Mouse (Mus musculus): Measurements from ENCODE around the gene Camk2d. TPM values are rescaled to one million over a fixed set of nuclear protein-coding genes. Genes with fewer than 3 reads are reported as not detected.

The Camk2d gene
- polyA plus RNA-seq, 1 experiment from 2014 or later = 10.5 TPM

- ATAC-seq (replicated peaks; ENCODE audit: low FRiP score) (no peak), DNase-seq (ENCODE audit: low spot score) (no peak)
- Histone ChIP-seq H3K4me1 (replicated peaks; ENCODE audit: control insufficient read depth, insufficient read depth, low read length) (no peaks in the 10 kb centered on the region), H3K4me2 (no peak overlapping the region), H3K27ac (ENCODE audit: low read depth, low read length) (no peak overlapping the region), H3K36me3 (ENCODE audit: control insufficient read depth, insufficient read depth, low read length) (peaks cover 2% of the 10 kb centered on the region; the same call in 1 of the 2 replicates), H3K27me3 (replicated peaks; ENCODE audit: control insufficient read depth, insufficient read depth, low read length) (peaks cover 4% of the 10 kb centered on the region; the same call in 1 of the 2 replicates), H3K4me3 (ENCODE audit: low read depth, low read length) (no peak overlapping the region), H3K9ac (ENCODE audit: low read depth, low read length) (no peak overlapping the region), H3K9me3 (ENCODE audit: control insufficient read depth, low read length) (no peaks in the 10 kb centered on the region)
- WGBS = 70% methylated on average over 11 of the region's 11 CpGs
Observed at GRCm38 (mm10) chr3:126602772-126603171, 6.7 kb downstream of the Camk2d start.

- DNase-seq (ENCODE audit: low spot score) = no peak
Observed at GRCm38 (mm10) chr3:126604656-126605434, 8.7 kb downstream of the Camk2d start.

GRCm38 (mm10) chr3:126609310-126609709 lies 13.2 kb downstream of the Camk2d start:
- 51% methylated on average over 5 of the region's 5 CpGs for WGBS
- Histone ChIP-seq H3K36me3 (ENCODE audit: control insufficient read depth, insufficient read depth, low read length) (no peaks in the 10 kb centered on the region), H3K27ac (ENCODE audit: low read depth, low read length) (no peak overlapping the region), H3K4me3 (ENCODE audit: low read depth, low read length) (no peak overlapping the region), H3K9me3 (ENCODE audit: control insufficient read depth, low read length) (no peaks in the 10 kb centered on the region), H3K4me1 (replicated peaks; ENCODE audit: control insufficient read depth, insufficient read depth, low read length) (no peaks in the 10 kb centered on the region; the same call in 1 of the 2 replicates), H3K9ac (ENCODE audit: low read depth, low read length) (no peak overlapping the region), H3K4me2 (no peak overlapping the region), H3K27me3 (replicated peaks; ENCODE audit: control insufficient read depth, insufficient read depth, low read length) (no peaks in the 10 kb centered on the region)
- no peak for DNase-seq (ENCODE audit: low spot score)
- ATAC-seq (replicated peaks; ENCODE audit: low FRiP score) = no peak

More at GRCm38 (mm10) chr3:126604656-126605434, 8.7 kb downstream of the Camk2d start:
- 82% methylated on average over 9 of the region's 9 CpGs for WGBS
- Histone ChIP-seq H3K36me3 (ENCODE audit: control insufficient read depth, insufficient read depth, low read length) (peaks cover 2% of the 10 kb centered on the region; the same call in 1 of the 2 replicates), H3K9ac (ENCODE audit: low read depth, low read length) (no peak overlapping the region), H3K4me2 (no peak overlapping the region), H3K4me3 (ENCODE audit: low read depth, low read length) (no peak overlapping the region), H3K9me3 (ENCODE audit: control insufficient read depth, low read length) (no peaks in the 10 kb centered on the region), H3K27me3 (replicated peaks; ENCODE audit: control insufficient read depth, insufficient read depth, low read length) (no peaks in the 10 kb centered on the region), H3K4me1 (replicated peaks; ENCODE audit: control insufficient read depth, insufficient read depth, low read length) (no peaks in the 10 kb centered on the region; the same call in 1 of the 2 replicates), H3K27ac (ENCODE audit: low read depth, low read length) (no peak overlapping the region)
- no peak for ATAC-seq (replicated peaks; ENCODE audit: low FRiP score)

- DNase-seq (ENCODE audit: low spot score) = no peak
Observed at GRCm38 (mm10) chr3:126609795-126610451, 13.8 kb downstream of the Camk2d start.

GRCm38 (mm10) chr3:126611624-126612023 lies 15.5 kb downstream of the Camk2d start:
- Histone ChIP-seq H3K9ac (ENCODE audit: low read depth, low read length) (no peak overlapping the region), H3K27me3 (replicated peaks; ENCODE audit: control insufficient read depth, insufficient read depth, low read length) (no peaks in the 10 kb centered on the region), H3K4me1 (replicated peaks; ENCODE audit: control insufficient read depth, insufficient read depth, low read length) (no peaks in the 10 kb centered on the region; the same call in 1 of the 2 replicates), H3K27ac (ENCODE audit: low read depth, low read length) (no peak overlapping the region), H3K36me3 (ENCODE audit: control insufficient read depth, insufficient read depth, low read length) (no peaks in the 10 kb centered on the region), H3K4me3 (ENCODE audit: low read depth, low read length) (no peak overlapping the region), H3K4me2 (peak overlapping the region; percentile 17; the same call in 1 of the 2 replicates), H3K9me3 (ENCODE audit: control insufficient read depth, low read length) (no peaks in the 10 kb centered on the region)
- DNase-seq (ENCODE audit: low spot score) = no peak
- 7% methylated on average over 7 of the region's 7 CpGs for WGBS
- ATAC-seq (replicated peaks; ENCODE audit: low FRiP score) = no peak

More at GRCm38 (mm10) chr3:126609795-126610451, 13.8 kb downstream of the Camk2d start:
- no peak overlapping the region for H3K4me3 ChIP-seq (ENCODE audit: low read depth, low read length)
- 34% methylated on average over 14 of the region's 14 CpGs for WGBS
- no peak overlapping the region for H3K4me2 ChIP-seq
- no peaks in the 10 kb centered on the region; the same call in 1 of the 2 replicates for H3K4me1 ChIP-seq (replicated peaks; ENCODE audit: control insufficient read depth, insufficient read depth, low read length)
- no peaks in the 10 kb centered on the region for H3K9me3 ChIP-seq (ENCODE audit: control insufficient read depth, low read length)
- no peaks in the 10 kb centered on the region for H3K27me3 ChIP-seq (replicated peaks; ENCODE audit: control insufficient read depth, insufficient read depth, low read length)
- H3K27ac ChIP-seq (ENCODE audit: low read depth, low read length) = no peak overlapping the region
- no peak for ATAC-seq (replicated peaks; ENCODE audit: low FRiP score)
- H3K9ac ChIP-seq (ENCODE audit: low read depth, low read length) = no peak overlapping the region
- H3K36me3 ChIP-seq (ENCODE audit: control insufficient read depth, insufficient read depth, low read length) = no peaks in the 10 kb centered on the region

- Histone ChIP-seq H3K4me3 (ENCODE audit: low read depth, low read length) (no peak overlapping the region), H3K4me1 (replicated peaks; ENCODE audit: control insufficient read depth, insufficient read depth, low read length) (no peaks in the 10 kb centered on the region; the same call in 1 of the 2 replicates), H3K36me3 (ENCODE audit: control insufficient read depth, insufficient read depth, low read length) (no peaks in the 10 kb centered on the region), H3K4me2 (no peak overlapping the region), H3K27ac (ENCODE audit: low read depth, low read length) (no peak overlapping the region), H3K9ac (ENCODE audit: low read depth, low read length) (no peak overlapping the region), H3K9me3 (ENCODE audit: control insufficient read depth, low read length) (no peaks in the 10 kb centered on the region), H3K27me3 (replicated peaks; ENCODE audit: control insufficient read depth, insufficient read depth, low read length) (no peaks in the 10 kb centered on the region)
- 47% methylated on average over 4 of the region's 4 CpGs for WGBS
- no peak for ATAC-seq (replicated peaks; ENCODE audit: low FRiP score)
- no peak for DNase-seq (ENCODE audit: low spot score)
Observed at GRCm38 (mm10) chr3:126612748-126613509, 16.8 kb downstream of the Camk2d start.

GRCm38 (mm10) chr3:126613510-126614128 lies 17.5 kb downstream of the Camk2d start:
- Histone ChIP-seq H3K4me3 (ENCODE audit: low read depth, low read length) (no peak overlapping the region), H3K9ac (ENCODE audit: low read depth, low read length) (no peak overlapping the region), H3K27ac (ENCODE audit: low read depth, low read length) (no peak overlapping the region), H3K36me3 (ENCODE audit: control insufficient read depth, insufficient read depth, low read length) (no peaks in the 10 kb centered on the region), H3K4me1 (replicated peaks; ENCODE audit: control insufficient read depth, insufficient read depth, low read length) (no peaks in the 10 kb centered on the region; the same call in 1 of the 2 replicates), H3K27me3 (replicated peaks; ENCODE audit: control insufficient read depth, insufficient read depth, low read length) (no peaks in the 10 kb centered on the region), H3K9me3 (ENCODE audit: control insufficient read depth, low read length) (no peaks in the 10 kb centered on the region), H3K4me2 (no peak overlapping the region)
- ATAC-seq (replicated peaks; ENCODE audit: low FRiP score) (no peak), DNase-seq (ENCODE audit: low spot score) (no peak)
- 57% methylated on average over 11 of the region's 11 CpGs for WGBS

GRCm38 (mm10) chr3:126615306-126615705 lies 19.2 kb downstream of the Camk2d start:
- no peak for DNase-seq (ENCODE audit: low spot score)
- WGBS = 70% methylated on average over 6 of the region's 6 CpGs

More at GRCm38 (mm10) chr3:126615306-126615705, 19.2 kb downstream of the Camk2d start:
- ATAC-seq (replicated peaks; ENCODE audit: low FRiP score) = no peak
- H3K27me3 ChIP-seq (replicated peaks; ENCODE audit: control insufficient read depth, insufficient read depth, low read length) = no peaks in the 10 kb centered on the region
- H3K4me1 ChIP-seq (replicated peaks; ENCODE audit: control insufficient read depth, insufficient read depth, low read length) = no peaks in the 10 kb centered on the region; the same call in 1 of the 2 replicates
- H3K27ac ChIP-seq (ENCODE audit: low read depth, low read length) = no peak overlapping the region
- no peak overlapping the region for H3K4me3 ChIP-seq (ENCODE audit: low read depth, low read length)
- no peak overlapping the region for H3K9ac ChIP-seq (ENCODE audit: low read depth, low read length)
- H3K36me3 ChIP-seq (ENCODE audit: control insufficient read depth, insufficient read depth, low read length) = no peaks in the 10 kb centered on the region
- no peak overlapping the region for H3K4me2 ChIP-seq
- H3K9me3 ChIP-seq (ENCODE audit: control insufficient read depth, low read length) = no peaks in the 10 kb centered on the region

All from liver, embryonic 11.5 days (tissue).